Mouse (Mus musculus): ENCODE results near the gene Scgb2b20.
"Not testable (repeated sequence)": the region's sequence is repeated elsewhere in the genome, so short reads cannot be mapped to it uniquely, and the experiment has no call there.

- not testable (repeated sequence) for TF ChIP-seq CTCF, POLR2A (IDR thresholded peaks at IDR 0.05; ENCODE audit: extremely low read depth, insufficient read depth, low read length)
Measured at GRCm38 (mm10) chr7:33399749-33400148, 33.6 kb upstream of the Scgb2b20 start.

All from cortical plate, adult 2 months (tissue).